Mouse (Mus musculus): ENCODE measurements at regions not wholly inside any gene's neighbourhood (a gene's known extent, or its start where the extent isn't known, plus 50 kb on each side); places are given as distances from the start of the nearest gene placed in this dataset.

GRCm38 (mm10) chr3:80336123-80336674 lies 451.9 kb downstream of the Fam198b start:
- TF ChIP-seq CTCF (IDR thresholded peaks at IDR 0.05; ENCODE audit: insufficient read depth, low read length) (no peak), POLR2A (IDR thresholded peaks at IDR 0.05; ENCODE audit: borderline replicate concordance, extremely low read depth, low read depth, low read length) (no peak)

Measured in lung, adult 2 months (tissue).